Mouse (Mus musculus) limb, embryonic 14.5 days (tissue): Measurements from ENCODE around the gene Arhgap15. TPM values are rescaled to one million over a fixed set of nuclear protein-coding genes. Genes with fewer than 3 reads are reported as not detected.
A peak's percentile ranks its signal among the peaks of the same experiment; 100 is the strongest.

Source experiments
- ATAC-seq: fragments of 200-750 bp; cut with Nextera tagmentation; 2 replicates; pipeline ENCODE4 v1.8.0; 2017; ENCODE audit warnings: low read depth, moderate number of reproducible peaks, moderate TSS enrichment; ENCODE audit not compliant: low FRiP score
- DNase-seq: peaks from one replicate; pipeline ENCODE4 v3.0.0-alpha.2; 2015; ENCODE audit warnings: low spot score
- H3K27ac ChIP-seq: fragments of 300-500 bp; sonication (generic); replicated peaks from 2 replicates; pipeline ENCODE4 v1.5.1; 2014; ENCODE audit warnings: low read depth, mild to moderate bottlenecking, low read length, moderate library complexity, mixed read lengths
- H3K27me3 ChIP-seq: fragments of 300-500 bp; sonication (generic); 2 replicates; pipeline ENCODE4 v1.6.1; 2014; ENCODE audit warnings: low read length, mixed read lengths; ENCODE audit not compliant: control insufficient read depth, insufficient read depth
- H3K36me3 ChIP-seq: fragments of 300-500 bp; sonication (generic); 2 replicates; pipeline ENCODE4 v1.6.1; 2014; ENCODE audit warnings: mild to moderate bottlenecking, low read length, moderate library complexity, mixed read lengths; ENCODE audit not compliant: control insufficient read depth, insufficient read depth
- H3K4me1 ChIP-seq: fragments of 300-500 bp; sonication (generic); 2 replicates; pipeline ENCODE4 v1.6.1; 2014; ENCODE audit warnings: antibody characterized with exemption, low read length, mixed read lengths; ENCODE audit not compliant: control insufficient read depth, insufficient read depth
- H3K4me2 ChIP-seq: fragments of 300-500 bp; sonication (generic); replicated peaks from 2 replicates; pipeline ENCODE4 v1.6.1; 2014; ENCODE audit warnings: low read depth, mild to moderate bottlenecking, low read length, moderate library complexity; ENCODE audit not compliant: severe bottlenecking
- H3K4me3 ChIP-seq: fragments of 300-500 bp; sonication (generic); replicated peaks from 2 replicates; pipeline ENCODE4 v1.5.1; 2014; ENCODE audit warnings: low read length
- H3K9ac ChIP-seq: fragments of 300-500 bp; sonication (generic); 2 replicates; pipeline ENCODE4 v1.6.1; 2014; ENCODE audit warnings: mild to moderate bottlenecking, low read depth, low read length, moderate library complexity; ENCODE audit not compliant: severe bottlenecking
- H3K9me3 ChIP-seq: fragments of 300-500 bp; sonication (generic); 2 replicates; pipeline ENCODE4 v1.6.1; 2016; ENCODE audit warnings: low read length; ENCODE audit not compliant: control insufficient read depth
- POLR2A ChIP-seq: fragments of 200-500 bp; IDR thresholded peaks from 2 replicates; pipeline ENCODE4 v1.8.0; 2012; ENCODE audit warnings: inconsistent platforms, mild to moderate bottlenecking, moderate library complexity, borderline replicate concordance; ENCODE audit not compliant: insufficient read depth, insufficient read length; ENCODE audit errors: extremely low read depth
- WGBS: fragments of 180-500 bp; shearing (Covaris S2); extraction: QIAGEN DNeasy Blood & Tissue Kit; methylation state at CpG from one replicate; pipeline ENCODE4 v1.1.7; 2014; 5-methylcytosine and 5-hydroxymethylcytosine counted together
- polyA plus RNA-seq, 2 experiments: library from polyadenylated mRNA; depleted of rRNA in 1 of 2; stranded (reverse) in 1 of 2; unstranded in 1 of 2; fragments of >200 nt; fragmentation: Nextera tagmentation in 1 of 2; extraction: Ambion mirVana in 1 of 2; gene quantifications; 2 replicates each; pipeline versions ENCODE4 v1.2.1 to v1.2.3; 2012 to 2014

Arhgap15 gene
- polyA plus RNA-seq, 2 experiments = 1.4 to 2.9 TPM

- Histone ChIP-seq H3K4me1 (no peaks in the 10 kb centered on the region), H3K27ac (no peak overlapping the region), H3K9me3 (no peaks in the 10 kb centered on the region), H3K4me2 (no peak overlapping the region), H3K9ac (no peak overlapping the region), H3K27me3 (no peaks in the 10 kb centered on the region), H3K36me3 (no peaks in the 10 kb centered on the region), H3K4me3 (no peak overlapping the region)
- ATAC-seq (no peak), DNase-seq (no peak)
- 84% methylated on average over 3 of the region's 3 CpGs for WGBS
- no peak for TF ChIP-seq POLR2A
Observed at GRCm38 (mm10) chr2:43931687-43932086, 183.1 kb downstream of the Arhgap15 start.

GRCm38 (mm10) chr2:43939196-43939595 is 190.6 kb downstream of the Arhgap15 start:
- Histone ChIP-seq H3K36me3 (no peaks in the 10 kb centered on the region), H3K4me1 (no peaks in the 10 kb centered on the region), H3K27me3 (no peaks in the 10 kb centered on the region), H3K9me3 (no peaks in the 10 kb centered on the region), H3K4me2 (no peak overlapping the region), H3K9ac (no peak overlapping the region), H3K4me3 (no peak overlapping the region), H3K27ac (no peak overlapping the region)
- 81% methylated on average over 5 of the region's 5 CpGs for WGBS
- DNase-seq = no peak
- TF ChIP-seq POLR2A = no peak
- no peak for ATAC-seq

GRCm38 (mm10) chr2:43945679-43946078 is 197.1 kb downstream of the Arhgap15 start:
- DNase-seq (no peak), ATAC-seq (no peak)
- WGBS = 88% methylated on average over 2 of the region's 2 CpGs
- no peak overlapping the region for H3K9ac ChIP-seq
- no peak for TF ChIP-seq POLR2A
- no peaks in the 10 kb centered on the region for H3K36me3 ChIP-seq
- H3K4me1 ChIP-seq = no peaks in the 10 kb centered on the region
- H3K9me3 ChIP-seq = no peaks in the 10 kb centered on the region
- no peak overlapping the region for H3K4me2 ChIP-seq
- H3K4me3 ChIP-seq = no peak overlapping the region
- no peak overlapping the region for H3K27ac ChIP-seq
- H3K27me3 ChIP-seq = no peaks in the 10 kb centered on the region

- H3K27me3 ChIP-seq = no peaks in the 10 kb centered on the region
- H3K9ac ChIP-seq = no peak overlapping the region
- no peaks in the 10 kb centered on the region for H3K4me1 ChIP-seq
- no peak overlapping the region for H3K4me3 ChIP-seq
- 74% methylated on average over 13 of the region's 13 CpGs for WGBS
- no peak overlapping the region for H3K27ac ChIP-seq
- DNase-seq = peak; percentile 13
- no peak overlapping the region for H3K4me2 ChIP-seq
- TF ChIP-seq POLR2A = no peak
- ATAC-seq = no peak
- H3K9me3 ChIP-seq = no peaks in the 10 kb centered on the region
- H3K36me3 ChIP-seq = no peaks in the 10 kb centered on the region
Observed at GRCm38 (mm10) chr2:43949775-43950492, 201.3 kb downstream of the Arhgap15 start.

- WGBS = 75% methylated on average over 6 of the region's 6 CpGs
- TF ChIP-seq POLR2A = no peak
- Histone ChIP-seq H3K4me3 (no peak overlapping the region), H3K4me2 (no peak overlapping the region), H3K4me1 (no peaks in the 10 kb centered on the region), H3K27me3 (no peaks in the 10 kb centered on the region), H3K27ac (no peak overlapping the region), H3K36me3 (no peaks in the 10 kb centered on the region), H3K9ac (no peak overlapping the region), H3K9me3 (no peaks in the 10 kb centered on the region)
- no peak for ATAC-seq
- DNase-seq = no peak
Observed at GRCm38 (mm10) chr2:43950741-43951140, 202.1 kb downstream of the Arhgap15 start.

- no peaks in the 10 kb centered on the region for H3K4me1 ChIP-seq
- no peak overlapping the region for H3K4me2 ChIP-seq
- H3K27me3 ChIP-seq = no peaks in the 10 kb centered on the region
- no peak overlapping the region for H3K4me3 ChIP-seq
- H3K9ac ChIP-seq = no peak overlapping the region
- no peak overlapping the region for H3K27ac ChIP-seq
- no peaks in the 10 kb centered on the region for H3K9me3 ChIP-seq
- ATAC-seq = no peak
- no peak for TF ChIP-seq POLR2A
- DNase-seq = no peak
- H3K36me3 ChIP-seq = no peaks in the 10 kb centered on the region
Observed at GRCm38 (mm10) chr2:43959189-43959588, 210.6 kb downstream of the Arhgap15 start.
